Mouse (Mus musculus) adrenal gland (tissue): ENCODE measurements around the gene Abhd12b.

ENCODE experiments used
- intact Hi-C: fragments of 180-260 bp; cut with DNase I; formaldehyde crosslinking; loops from one replicate; pipeline ENCODE4 v1.15.1; 2025

The Abhd12b gene

DNA sequence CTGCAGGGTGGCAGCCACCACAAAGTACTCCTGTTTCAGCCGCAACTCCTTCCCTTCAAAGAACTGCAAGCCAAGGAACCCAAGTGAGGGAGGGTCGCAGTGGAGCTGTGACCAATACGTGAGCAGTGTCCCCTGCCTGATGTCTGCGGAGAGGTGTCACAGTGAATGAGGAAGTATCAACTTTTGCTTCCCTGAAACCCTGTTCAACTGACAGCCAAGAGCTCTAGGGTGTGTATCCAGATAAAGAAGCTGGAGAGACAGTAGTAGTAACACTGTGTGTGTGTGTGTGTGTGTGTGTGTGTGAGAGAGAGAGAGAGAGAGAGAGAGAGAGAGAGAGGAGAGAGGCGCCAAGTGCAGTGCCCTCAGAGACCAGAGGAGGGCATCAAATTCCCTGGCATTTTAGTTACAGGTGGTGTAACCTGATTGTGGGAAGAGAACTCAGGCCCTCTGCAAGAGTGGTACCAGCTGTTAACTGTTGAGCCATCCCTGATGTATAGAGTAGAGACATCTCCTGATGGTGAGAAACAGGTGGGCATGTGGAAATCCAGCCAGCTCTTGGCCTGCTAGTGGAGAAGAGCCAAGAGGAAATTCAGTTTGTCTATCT is 48.1 kb downstream of the Abhd12b start:
- intact Hi-C loops: no loop called here

DNA sequence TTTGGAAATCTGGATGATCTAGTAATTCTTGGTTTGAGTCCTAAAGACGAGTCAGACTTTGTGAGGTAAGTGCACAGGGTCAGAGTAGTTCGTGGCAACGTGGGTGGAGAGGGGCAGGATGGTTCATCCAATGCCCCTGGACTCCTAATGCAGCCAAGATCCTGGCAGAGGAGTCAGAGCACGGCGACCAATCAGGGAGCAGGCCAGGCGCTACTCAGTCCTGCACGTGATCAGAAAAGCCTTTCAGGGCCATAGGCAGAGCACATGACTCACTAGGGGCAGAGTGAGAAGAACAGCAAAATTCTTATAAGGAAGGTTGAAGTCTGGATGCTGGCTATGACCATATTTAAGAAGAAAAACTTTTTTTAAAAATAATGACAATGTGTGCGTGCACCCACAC is 50.5 kb downstream of the Abhd12b start:
- intact Hi-C loops: no loop called here

DNA sequence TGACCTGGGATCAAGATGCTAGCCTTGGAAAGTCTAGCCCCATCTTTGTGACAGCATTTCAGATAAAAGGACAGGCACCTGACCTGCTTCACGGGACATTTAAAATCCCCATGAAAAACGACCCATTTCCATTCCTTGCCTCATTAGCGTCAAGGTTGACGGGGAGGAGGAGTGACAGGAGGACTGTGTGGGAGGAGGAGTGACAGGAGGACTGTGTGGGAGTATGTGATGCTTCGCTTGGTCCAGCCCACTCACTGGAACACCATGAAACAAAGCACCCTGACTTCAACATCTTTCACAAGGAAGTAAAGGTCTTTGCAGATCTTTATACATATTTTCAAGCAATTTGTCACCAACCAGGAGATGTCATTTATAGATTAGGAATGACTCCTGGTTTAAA is 54.3 kb downstream of the Abhd12b start:
- intact Hi-C loops: no loop called here

DNA sequence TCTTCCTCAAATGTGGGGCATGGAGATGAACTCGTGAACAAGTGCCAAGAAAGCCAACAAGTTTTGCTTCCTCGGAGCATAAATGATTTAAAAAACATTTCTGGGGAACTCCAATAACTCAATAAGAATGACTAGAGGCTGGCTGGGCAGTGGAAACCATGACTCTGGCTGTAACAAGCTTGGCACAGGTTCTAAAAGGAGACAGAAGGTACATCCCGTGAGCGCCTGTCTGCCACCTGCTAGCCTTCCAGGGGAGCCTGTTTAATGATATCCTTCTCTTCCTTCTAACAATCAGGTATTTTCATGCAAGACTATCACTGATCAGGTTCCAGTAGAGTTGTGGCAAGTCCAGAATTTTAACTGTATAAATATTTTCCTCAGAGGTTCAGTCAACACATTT is 58.6 kb downstream of the Abhd12b start:
- intact Hi-C loops: no loop called here

DNA sequence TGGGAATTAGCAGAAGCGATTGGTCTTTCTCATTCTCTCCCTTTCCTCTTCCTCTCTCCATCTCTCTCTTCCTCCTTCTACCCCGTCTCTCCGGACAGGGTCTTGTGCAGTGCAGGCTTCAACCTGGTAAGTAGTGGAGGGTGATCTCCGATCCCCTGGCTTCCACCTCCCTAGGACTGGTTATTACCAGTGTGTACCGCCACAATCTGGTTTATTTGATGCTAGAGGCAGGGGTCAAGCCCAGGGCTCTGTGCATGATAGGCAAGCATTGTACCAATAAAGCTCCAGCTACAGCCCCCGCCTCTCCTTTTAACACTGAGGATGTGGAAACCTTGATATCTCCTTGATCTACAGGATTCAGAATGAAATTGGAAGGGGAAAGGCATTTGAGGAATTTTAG is 59.7 kb downstream of the Abhd12b start:
- intact Hi-C loops: no loop called here

DNA sequence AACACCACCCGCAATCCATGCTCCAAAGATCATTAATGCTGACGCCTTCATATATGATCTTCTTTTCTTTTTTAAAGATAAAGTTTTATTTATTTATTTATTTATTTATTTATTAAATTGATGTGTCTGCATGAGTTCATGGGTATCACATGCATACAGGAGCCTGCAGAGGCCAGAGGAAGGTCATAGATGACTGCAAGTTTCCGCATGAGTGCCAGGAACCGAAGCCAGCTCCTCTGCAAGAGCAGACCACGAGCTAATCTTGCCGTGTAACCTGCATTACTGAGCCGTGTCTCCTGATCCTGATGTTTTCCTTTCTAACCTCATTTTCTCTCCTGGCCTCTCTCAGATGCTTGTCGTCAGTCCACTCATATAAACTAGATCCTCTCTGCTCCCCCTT is 60.3 kb downstream of the Abhd12b start:
- intact Hi-C loops: no loop called here

DNA sequence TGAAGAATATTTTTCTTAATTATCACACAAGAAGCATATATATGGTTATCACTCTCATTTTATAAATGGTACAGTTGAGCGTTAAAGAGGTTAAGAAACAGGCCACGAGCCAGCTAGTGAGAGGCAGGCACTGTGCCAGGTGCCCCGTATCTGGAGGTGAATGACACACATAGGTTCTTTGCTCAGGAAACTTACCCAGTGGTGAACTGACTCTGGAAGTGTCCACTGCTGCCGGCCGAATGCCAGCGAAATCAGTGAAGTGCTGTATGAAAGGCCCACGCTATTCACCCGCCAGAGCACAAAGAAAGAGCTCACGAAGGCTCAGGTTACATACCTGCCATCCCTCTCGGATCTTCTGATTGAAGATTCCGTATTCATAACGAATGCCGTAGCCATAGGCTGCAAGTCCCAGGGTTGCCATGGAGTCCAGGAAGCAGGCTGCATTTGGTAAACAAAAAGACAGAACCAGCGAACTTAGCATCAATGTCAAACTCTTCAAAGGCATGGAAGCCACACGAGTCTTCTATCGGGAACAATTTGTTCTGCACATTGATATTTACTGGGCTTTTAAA is 62.4 kb downstream of the Abhd12b start:
- intact Hi-C loops: no loop called here

DNA sequence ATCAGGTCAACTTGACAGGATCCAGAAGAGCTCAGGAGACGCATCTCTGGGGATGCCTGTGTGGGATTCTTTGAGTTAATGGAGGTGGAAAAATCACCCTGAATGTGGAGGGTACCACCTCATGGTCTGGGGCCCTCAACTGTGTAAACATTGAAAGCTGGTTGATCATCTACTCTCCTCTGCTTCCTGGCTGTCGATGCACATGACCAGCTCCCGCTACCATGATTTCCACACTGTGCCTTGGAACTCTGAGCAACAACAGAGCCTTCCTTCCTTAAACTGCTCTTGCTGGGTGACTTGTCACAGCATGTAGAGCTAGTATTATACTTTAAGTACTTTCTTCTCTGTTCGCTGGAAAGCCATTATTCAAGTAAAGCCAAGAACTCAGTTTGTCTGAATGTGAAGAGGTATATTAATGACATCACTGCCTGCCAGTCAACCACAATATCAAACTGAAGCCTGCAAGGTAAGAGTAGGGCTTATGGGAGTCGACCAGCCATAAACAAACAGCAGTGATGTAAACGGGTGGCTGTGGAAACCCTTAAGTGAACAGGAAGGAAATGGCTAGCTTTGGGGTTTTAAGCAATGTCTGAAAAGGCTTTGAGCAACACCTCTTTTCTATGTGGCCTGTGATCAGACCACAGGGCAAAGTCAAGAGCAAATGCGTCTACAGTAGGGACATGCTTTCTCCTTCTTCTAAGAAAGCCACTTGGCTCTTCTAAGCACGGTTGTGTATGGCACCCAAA is 65.0 kb downstream of the Abhd12b start:
- intact Hi-C loops: no loop called here

DNA sequence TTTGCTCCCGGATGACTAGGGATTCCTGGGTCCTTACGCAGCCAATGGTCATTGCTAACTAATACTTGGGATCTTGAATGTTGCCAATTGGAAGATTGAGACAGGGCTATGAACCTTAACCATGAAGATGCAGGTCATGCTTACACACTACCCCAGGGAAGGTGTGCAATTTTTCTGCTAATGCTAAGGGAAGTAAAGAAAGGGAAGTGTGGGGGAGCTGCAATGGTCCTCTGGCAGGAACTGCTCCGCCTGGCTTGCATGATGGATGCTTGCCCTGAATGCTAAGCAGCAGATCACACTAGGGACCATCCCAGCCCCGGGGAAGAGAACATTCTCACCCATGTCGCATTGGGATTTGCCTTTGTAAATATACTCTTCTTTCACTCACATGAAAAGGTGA is 67.5 kb downstream of the Abhd12b start:
- intact Hi-C loops: no loop called here

DNA sequence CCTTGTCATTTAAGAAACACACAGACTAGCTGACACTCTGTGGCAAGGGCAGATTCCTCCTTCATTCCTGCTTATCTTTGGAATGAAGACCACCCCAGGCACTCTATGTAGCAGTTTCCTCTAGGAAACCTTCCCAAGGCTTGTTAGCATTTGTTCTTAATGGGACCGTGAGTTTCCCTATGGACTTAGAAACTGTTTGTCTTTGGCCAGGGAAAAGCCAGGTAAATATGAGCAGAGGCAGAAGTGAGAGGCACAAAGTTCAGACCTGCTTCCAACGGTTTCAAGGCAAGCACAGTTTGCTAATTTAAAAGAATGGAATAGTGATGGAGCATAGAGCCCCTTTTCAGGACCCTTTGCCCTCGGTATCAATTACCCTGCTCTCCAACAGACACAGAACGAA is 69.4 kb downstream of the Abhd12b start:
- intact Hi-C loops: no loop called here

DNA sequence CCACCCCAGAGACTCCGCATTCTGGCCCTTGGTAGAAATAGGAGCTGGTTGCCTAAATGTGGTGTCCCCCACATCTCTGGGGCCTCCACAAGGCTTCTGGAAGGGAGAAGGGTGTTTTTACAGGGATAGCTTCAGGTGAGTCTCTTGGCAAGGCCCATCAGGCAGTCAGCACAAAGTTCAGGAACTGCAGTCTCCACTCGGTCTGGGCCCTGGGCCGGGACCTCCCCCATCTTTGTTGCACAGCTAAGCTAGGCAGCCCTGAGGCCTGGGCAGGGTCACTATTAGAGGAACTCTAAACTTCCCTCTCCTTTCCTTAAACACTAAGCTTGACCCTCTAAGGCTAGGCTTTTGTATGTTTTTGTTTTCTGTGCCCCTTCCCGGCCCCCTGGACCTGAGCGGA is 72.7 kb downstream of the Abhd12b start:
- intact Hi-C loops: no loop called here

DNA sequence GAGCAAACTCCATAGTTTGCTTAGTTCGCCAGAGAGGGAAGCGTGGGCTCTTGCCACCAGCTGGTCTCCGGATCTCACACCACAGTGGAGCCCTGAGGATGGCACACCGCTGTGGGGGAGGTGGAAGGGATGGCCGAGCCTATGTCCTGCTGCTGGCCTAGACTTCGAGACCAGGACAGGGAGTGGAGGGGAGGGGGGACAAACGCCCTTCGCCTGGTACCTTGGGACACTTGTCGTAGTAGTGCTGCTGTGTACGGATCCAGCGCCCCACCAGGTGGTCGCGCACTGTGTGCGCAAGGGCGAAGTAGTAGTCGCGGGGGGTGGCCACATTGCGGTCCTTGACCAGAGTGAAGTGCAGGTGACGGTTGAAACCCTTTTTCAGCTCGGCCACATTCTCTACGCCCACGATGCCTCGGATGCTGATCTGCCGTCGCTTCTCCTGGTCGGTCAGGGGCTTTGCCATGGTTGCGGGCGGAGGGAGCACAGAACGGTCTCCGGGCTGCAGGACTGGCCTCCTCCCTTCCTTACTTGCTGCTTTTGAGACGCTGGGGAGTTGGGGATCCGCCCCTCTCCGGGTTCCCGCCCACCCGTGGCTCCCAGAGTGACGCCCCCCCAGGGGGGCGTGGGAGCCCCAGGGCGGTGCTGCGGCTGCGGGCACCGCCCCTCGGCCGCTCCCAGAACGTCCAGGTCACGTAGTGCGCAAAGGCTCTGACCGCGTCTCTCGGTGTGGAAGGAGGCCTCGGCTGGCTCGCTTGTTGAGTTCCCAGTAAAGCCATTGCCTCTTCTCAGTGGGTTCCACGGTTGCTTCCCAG is 73.4 kb downstream of the Abhd12b start:
- intact Hi-C loops: no loop called here

DNA sequence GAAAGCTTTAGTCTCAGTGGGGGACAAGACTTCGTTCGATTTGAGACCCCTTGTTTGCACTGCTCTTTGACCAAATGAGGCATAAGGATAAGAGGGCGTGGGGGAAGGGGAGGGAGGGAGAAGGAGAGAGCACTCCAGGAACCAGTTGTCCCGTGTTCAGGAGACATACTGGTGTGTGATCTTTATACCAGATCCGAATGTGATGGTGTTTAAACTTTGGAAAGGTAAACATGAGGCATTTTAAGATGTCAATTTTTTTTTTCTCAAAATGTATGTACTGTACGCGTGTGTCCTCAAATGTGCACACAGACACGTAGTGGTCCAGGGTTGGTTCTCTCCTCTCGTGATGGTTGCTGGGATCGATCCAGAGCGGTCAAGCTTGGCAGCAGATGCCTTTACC is 74.2 kb downstream of the Abhd12b start:
- intact Hi-C loops: no loop called here

DNA sequence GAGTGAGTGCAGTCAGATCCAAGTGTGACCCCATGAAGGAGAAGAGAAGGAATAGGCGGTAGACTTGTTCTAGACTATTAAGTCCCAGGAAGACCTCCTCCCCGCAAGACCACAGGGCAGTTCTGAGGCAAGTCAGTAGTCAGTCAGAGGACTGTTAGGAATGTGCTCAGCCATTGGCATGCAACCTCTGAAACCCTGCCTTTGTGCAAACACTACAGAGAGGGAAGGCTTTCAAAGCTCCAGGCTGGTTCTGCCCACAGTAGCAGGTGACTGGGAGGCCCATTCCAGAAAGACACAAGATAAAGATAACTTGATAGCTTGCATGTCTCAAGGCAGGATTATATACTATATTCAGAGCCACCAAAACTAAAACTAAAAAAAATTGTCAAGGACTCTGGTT is 77.4 kb downstream of the Abhd12b start, which contains the start of gene Pygl:
Gene Pygl (minus strand): TSS at position 195 of the 400 bp plus-strand sequence.
- intact Hi-C loops: no loop called here

DNA sequence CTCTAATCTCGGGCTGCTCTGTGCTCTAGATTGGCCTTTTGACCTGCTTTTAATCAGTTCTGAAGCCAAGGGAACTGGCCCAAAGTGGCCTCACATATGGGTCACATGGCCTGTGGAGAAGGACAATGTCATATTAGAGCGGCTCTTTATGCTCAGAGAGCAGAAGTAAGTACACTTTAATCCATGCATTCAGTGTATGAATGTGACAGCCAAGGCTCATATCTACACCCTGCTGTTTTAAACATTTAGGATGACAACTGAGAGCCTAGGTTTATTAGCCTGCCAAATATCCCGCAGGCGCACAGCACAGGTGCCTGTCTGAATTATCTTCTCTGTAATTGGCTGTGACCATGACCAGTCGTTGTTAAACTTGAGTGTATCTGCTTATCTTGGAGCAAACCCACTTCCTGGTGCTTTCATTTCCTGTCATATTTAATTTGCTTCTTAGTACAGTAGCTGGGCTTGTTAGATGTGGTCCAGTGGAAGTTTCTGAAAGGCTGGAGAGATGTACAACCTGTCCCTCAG is 78.1 kb downstream of the Abhd12b start:
- intact Hi-C loops: no loop called here
